Mouse (Mus musculus) C2C12 (cell line): Measurements from ENCODE around the gene Crtc2.

Experiments used
- CTCF ChIP-seq: IDR thresholded peaks from one replicate; pipeline ENCODE4 v1.5.1; 2011; ENCODE audit not compliant: control insufficient read depth, insufficient read depth, insufficient read length
- MYOD1 ChIP-seq: IDR thresholded peaks from one replicate; pipeline ENCODE4 v1.6.1; 2011; ENCODE audit warnings: low read depth; ENCODE audit not compliant: control insufficient read depth, insufficient read length
- MYOG ChIP-seq: IDR thresholded peaks from one replicate; pipeline ENCODE4 v1.6.1; 2011; ENCODE audit not compliant: control insufficient read depth, insufficient read length; ENCODE audit errors: extremely low read depth
- USF1 ChIP-seq: IDR thresholded peaks from one replicate; pipeline ENCODE4 v1.6.1; 2011; ENCODE audit warnings: low read depth, mild to moderate bottlenecking, control low read depth, moderate library complexity

DNA sequence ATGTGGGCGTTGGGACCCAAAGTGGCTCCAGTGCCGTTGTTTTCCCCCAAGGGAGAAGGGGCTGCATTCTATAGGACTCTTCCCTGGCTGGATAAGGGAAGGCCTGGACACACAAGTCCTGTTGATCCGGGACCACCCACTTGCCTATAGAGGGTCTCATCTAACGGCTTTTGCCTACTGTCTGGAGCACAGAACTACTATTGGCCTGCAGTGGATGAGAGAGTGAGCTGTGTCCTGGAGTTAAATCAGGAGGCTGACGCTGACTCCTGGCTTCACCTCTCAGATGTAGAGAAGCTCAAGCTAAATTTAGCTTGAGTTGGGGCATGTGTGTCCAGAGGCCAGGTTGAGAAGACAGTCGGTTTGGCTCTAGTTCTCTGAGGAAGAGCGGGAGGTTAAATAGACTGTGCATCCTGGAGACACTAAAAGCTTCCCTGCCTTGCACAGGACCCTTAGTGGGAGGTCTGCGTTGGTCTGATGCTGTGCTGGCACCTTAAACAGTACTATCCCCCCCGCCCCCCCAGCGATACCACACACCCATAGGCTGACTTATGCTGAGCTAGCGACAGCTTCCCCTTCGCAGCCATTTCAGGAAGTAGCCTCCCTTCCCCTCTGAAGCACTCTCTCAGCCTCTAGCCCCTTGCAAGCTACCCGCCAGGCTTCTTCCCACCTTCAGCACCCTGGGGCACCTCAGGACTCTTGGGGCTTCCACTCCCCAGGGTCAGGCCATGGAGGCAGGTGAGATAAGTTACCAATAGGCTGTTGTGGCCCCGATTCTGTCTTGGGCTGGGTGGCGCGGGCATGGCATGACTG lies 12.2 kb downstream of the Crtc2 start:
- TF ChIP-seq CTCF (no peak), MYOG (no peak), MYOD1 (no peak), USF1 (no peak)
